Mouse (Mus musculus) adrenal gland, adult 18-20 months (tissue): ENCODE results near the gene Prkacb. TPM values are rescaled to one million over a fixed set of nuclear protein-coding genes. Genes with fewer than 3 reads are reported as not detected.

Source experiments
- DNase-seq, 2 experiments: peaks; one replicate each; pipeline ENCODE4 v3.0.0; 2021 to 2022; ENCODE audit warnings: low spot score in 2 of 2
- long read RNA-seq, 2 experiments: library from polyadenylated mRNA; stranded (forward); transcript quantifications; one replicate each; pipeline ENCODE4 v2.0.0; 2021
- total RNA-seq, 2 experiments: library from RNA; stranded (reverse); gene quantifications; 1 replicate in 1 of 2; 2 replicates in 1 of 2; pipeline ENCODE4 v1.2.3; 2021

Prkacb gene
- 100 to 1,000 TPM in 1 of 2 experiments, 10 to 100 TPM in 1; 99.8 to 120 TPM for total RNA-seq
- long read RNA-seq, experiment 1, full-length matches to known transcripts: 93 of 102 reads
- long read RNA-seq, experiment 1, partial matches to known transcripts: 2 of 102 reads
- long read RNA-seq, experiment 1, other reads (novel, unspliced or antisense): 7 of 102 reads
- long read RNA-seq, experiment 2, full-length matches to known transcripts: 103 of 119 reads
- long read RNA-seq, experiment 2, partial matches to known transcripts: 5 of 119 reads
- long read RNA-seq, experiment 2, other reads (novel, unspliced or antisense): 11 of 119 reads

GRCm38 (mm10) chr3:146812901-146813393, at the start of gene Prkacb:
Gene Prkacb (minus strand): TSS chr3:146812990.
- DNase-seq: peak; percentile 95

GRCm38 (mm10) chr3:146860308-146860707, 47.5 kb upstream of the Prkacb start:
- no peak for DNase-seq

GRCm38 (mm10) chr3:146857373-146857772, 44.6 kb upstream of the Prkacb start:
- DNase-seq: no peak

- no peak for DNase-seq
Measured at GRCm38 (mm10) chr3:146854473-146855087, 41.8 kb upstream of the Prkacb start.

GRCm38 (mm10) chr3:146851966-146852891, 39.4 kb upstream of the Prkacb start, which contains the start of gene Ttll7:
Gene Ttll7 (plus strand): TSS chr3:146852367.
- DNase-seq: peak; percentile 69 to 73

GRCm38 (mm10) chr3:146849360-146849759, 36.6 kb upstream of the Prkacb start:
- DNase-seq: no peak

- no peak for DNase-seq
Measured at GRCm38 (mm10) chr3:146848112-146848511, 35.3 kb upstream of the Prkacb start.

- DNase-seq: no peak
Measured at GRCm38 (mm10) chr3:146846237-146846636, 33.4 kb upstream of the Prkacb start.

GRCm38 (mm10) chr3:146843470-146843869, 30.7 kb upstream of the Prkacb start:
- no peak for DNase-seq

- DNase-seq: no peak
Measured at GRCm38 (mm10) chr3:146842766-146843165, 30.0 kb upstream of the Prkacb start.

GRCm38 (mm10) chr3:146820718-146821117, 7.9 kb upstream of the Prkacb start:
- no peak for DNase-seq

- no peak for DNase-seq
Measured at GRCm38 (mm10) chr3:146813624-146814023, 834 bp upstream of the Prkacb start.

- peak; percentile 63 to 65 for DNase-seq
Measured at GRCm38 (mm10) chr3:146812041-146812878, 530 bp downstream of the Prkacb start.

- no peak for DNase-seq
Measured at GRCm38 (mm10) chr3:146793554-146794257, 19.1 kb downstream of the Prkacb start.

- DNase-seq: no peak
Measured at GRCm38 (mm10) chr3:146792144-146792748, 20.5 kb downstream of the Prkacb start.

- no peak for DNase-seq
Measured at GRCm38 (mm10) chr3:146784233-146784632, 28.6 kb downstream of the Prkacb start.

- no peak for DNase-seq
Measured at GRCm38 (mm10) chr3:146783645-146784225, 29.1 kb downstream of the Prkacb start.

- no peak for DNase-seq
Measured at GRCm38 (mm10) chr3:146782548-146782947, 30.2 kb downstream of the Prkacb start.

GRCm38 (mm10) chr3:146781131-146781530, 31.7 kb downstream of the Prkacb start:
- no peak for DNase-seq
